Mouse (Mus musculus) gastrocnemius, postnatal 14 days (tissue): ENCODE results near the gene Ybx2. TPM values are rescaled to one million over a fixed set of nuclear protein-coding genes. Genes with fewer than 3 reads are reported as not detected.
"Not testable (repeated sequence)": the region's sequence is repeated elsewhere in the genome, so short reads cannot be mapped to it uniquely, and the experiment has no call there.

Experiments used
- DNase-seq: peaks from one replicate; pipeline ENCODE4 v3.0.0; 2021; ENCODE audit warnings: mixed read lengths
- intact Hi-C: fragments of 180-260 bp; cut with DNase I; formaldehyde crosslinking; loops from one replicate; pipeline ENCODE4 v1.15.1; 2025; ENCODE audit warnings: low total_unique reads
- total RNA-seq, 2 experiments: library from RNA; stranded (reverse); gene quantifications; 2 replicates each; pipeline ENCODE4 v1.2.3; 2021

Gene Ybx2
- total RNA-seq, 2 experiments from 2014 or later = 2.1 to 4.3 TPM

DNA sequence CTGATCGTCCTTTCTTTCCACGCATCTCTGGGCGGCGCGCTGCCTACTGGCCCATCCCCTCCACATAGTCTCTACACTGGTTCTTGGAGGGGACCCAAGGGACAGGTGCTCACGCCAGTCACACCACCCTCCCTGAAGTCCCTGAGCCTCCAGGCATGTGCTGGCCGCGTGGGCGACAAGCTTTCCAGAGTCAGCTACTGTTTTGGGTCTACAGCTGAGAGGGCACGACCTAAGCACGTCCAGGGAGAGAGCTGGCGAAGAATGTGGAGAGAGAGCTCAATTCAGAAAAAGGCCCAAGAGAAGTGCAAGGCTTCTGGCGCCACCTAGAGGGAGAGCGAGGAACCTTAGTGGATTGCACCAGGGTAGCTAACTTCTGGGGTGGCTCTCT lies 13.2 kb downstream of the Ybx2 start:
- intact Hi-C loops = no loop called here

DNA sequence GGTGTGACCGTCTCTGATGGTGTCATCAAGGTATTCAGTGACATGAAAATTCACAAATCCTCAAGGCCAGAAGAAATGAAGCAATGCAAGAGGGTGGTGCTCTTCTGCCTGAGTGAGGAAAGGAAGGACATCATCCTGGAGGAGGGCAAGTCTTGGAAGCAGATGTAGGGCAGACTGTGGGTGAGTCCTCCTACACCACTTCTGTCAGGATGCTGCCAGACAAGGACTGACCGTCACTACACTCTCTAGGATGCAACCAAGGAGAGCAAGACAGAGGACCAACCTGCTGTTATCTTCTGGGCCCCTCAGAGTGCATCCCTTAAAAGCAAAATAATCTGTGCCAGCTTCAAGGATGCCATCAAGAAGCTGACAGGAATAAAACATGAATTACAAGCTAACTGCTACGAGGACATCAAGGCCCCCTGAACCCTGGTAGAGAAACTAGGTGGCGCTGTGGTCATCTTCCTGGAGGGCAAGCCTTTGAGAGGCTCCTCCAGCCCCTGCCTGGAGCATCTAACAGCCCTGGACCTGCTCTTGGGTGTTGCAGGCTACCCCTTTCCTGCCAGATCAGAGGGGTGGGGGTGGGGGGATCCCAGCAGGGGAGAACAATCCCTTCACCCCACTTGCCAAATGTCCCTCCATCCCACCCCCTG lies 15.3 kb downstream of the Ybx2 start:
- no peak for DNase-seq
- intact Hi-C loops = no loop called here

More for the DNA sequence above, 13.2 kb downstream of the Ybx2 start:
- peak; percentile 86 for DNase-seq

DNA sequence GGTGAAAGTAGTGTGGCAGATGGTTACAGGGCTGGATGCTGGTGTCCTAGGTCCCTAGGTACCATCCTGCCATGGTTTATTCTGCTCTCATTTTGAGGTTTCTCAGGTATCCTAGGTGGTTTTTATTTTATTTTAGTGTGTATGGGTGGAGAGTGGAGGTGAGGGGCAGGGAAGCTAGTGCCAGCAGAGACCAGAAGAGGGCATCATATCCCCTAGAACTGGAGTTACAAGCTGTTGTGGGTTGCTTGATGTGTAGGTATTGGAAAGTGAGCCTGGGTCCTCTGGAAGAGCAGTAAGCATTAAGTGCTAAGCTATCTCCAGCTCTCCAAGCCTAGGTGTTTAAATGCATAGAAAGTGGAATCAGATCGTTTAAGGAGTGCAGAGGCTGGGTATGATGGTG lies 16.7 kb downstream of the Ybx2 start:
- intact Hi-C loops = no loop called here
- DNase-seq = no peak

DNA sequence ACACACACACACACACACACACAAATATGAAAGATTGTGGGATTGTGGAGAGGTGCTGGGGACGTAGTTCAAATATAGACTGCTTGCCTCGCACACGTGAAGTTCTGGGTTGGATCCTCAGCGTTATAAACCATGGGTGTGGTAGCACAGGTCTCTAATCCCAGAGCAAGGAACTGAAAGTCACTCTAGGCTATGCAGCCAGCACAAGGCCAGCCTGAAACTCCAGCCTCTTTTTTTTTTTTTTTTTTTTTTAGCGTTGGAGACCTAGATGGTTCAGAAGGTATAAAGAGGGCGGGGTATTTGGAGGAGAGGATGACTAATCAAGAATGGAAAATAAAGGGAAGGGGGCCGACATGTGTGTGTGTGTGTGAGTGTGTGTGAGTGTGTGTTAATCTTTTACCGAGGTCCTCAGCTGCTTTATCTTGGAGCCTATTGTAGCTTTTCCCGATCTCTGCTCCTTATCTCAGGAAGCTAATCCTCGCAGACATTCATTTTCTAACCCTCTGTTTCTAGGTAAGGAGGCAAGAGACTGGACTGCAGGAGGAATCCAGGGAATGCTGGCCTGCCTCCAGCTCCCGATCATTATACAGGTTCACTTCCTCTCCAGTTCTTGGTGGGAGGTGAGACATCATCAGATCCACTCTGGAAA lies 17.8 kb downstream of the Ybx2 start:
- no peak for DNase-seq
- intact Hi-C loops = no loop called here

DNA sequence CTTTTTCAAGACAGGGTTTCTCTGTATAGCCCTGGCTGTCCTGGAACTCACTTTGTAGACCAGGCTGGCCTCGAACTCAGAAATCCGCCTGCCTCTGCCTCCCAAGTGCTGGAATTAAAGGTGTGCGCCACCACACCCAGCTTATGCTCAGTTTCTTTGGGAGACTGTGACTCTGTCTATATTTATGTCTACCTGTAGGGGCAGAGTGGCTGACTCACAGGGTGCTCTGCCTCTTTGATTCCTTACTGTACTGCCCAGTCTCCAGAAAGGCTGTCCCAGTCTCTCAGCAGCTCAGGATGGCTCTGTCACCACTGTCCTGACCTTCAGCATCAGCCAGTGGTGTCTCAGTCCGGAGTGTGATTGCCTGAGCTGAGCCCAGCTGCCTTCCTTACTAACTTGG lies 20.0 kb downstream of the Ybx2 start:
- DNase-seq, intact Hi-C loops: not testable (repeated sequence)

DNA sequence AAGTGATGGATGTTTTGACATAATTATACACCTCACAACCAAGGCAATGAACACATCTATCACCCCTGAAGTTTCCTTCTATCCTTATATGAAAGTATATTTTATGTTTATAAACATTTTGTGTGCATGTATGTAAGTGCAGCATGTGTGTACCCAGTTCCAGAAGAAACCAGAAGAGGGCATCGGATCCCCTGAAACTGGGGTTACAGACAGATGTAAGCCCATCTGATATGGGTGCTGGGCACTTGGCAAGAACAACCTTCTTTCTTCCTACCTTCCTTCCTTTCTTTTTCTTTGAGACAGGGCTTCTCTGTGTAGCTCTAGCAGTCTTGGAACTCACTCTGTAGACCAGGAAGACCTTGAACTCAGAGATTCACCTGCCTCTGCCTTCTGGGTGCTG lies 20.6 kb downstream of the Ybx2 start:
- no peak for DNase-seq
- intact Hi-C loops = no loop called here

DNA sequence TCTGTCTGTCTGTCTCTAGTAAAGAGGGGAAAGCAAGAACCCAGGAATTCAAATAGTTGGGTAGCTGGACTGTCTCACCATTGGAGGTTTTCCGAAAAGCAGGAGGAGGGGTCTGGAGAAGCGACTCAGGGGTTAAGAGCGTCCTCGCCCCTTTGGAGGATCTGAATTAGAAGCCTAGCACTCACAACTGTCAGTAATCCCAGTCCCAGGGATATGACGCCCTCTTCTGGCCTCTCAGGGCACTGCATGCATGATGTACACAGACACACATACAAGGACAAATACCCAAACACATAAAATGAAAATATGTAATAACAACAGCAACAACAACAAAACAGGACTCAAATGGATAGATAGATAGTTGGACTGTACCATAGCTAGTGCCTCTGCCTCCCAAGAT lies 25.0 kb downstream of the Ybx2 start:
- DNase-seq = no peak
- intact Hi-C loops = no loop called here

DNA sequence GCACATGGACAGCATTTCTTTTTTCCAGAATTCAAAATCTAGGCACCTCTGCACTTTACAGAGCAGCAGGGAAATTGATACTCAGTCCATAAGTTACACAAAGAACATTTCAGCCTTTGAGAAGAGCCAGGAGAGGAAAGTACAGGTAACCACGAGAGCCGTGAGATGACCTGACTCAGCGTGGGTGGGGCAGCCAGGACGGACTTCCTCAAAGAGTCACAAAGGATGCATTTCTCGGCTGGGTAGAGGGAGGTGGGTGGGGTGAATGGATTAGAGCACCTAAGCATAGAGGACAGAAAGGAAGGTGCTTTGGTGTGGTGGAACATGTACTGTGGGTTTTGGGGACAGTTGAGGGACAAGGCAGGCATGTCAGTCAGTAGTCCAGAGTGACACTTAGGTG lies 26.2 kb downstream of the Ybx2 start:
- no peak for DNase-seq
- intact Hi-C loops = no loop called here

DNA sequence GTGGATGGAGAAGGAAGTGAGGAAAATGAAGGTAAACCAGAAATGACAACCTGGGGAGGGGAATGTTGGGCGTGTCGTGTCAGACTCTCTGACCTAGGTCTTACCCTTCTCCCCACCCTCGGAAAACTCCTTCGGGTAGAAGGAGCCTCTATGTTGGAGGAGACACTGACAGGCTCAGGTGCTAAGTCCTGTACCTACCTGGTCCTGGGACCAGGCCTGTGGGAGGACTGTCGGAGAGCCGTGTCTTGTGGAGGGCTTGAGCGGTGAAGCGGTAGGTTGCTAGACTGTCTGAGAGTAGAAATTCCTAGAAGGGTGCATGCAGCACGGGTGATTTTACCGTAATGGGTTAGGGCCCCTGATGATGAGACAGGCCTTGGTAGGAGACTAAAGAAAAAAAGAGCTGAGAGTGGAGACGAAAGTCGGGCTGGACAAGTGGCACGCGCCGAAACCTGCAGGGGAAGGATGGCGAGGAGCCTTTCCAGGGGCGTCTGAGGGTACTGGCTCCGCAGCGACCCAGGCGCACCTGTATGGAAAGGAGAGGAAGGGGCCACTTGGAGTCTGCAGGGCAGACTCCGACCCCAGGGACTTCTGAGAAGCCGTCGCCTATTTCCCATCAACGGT lies 29.2 kb downstream of the Ybx2 start, which contains the start of gene Cldn7:
Cldn7 (plus strand) TSS at position 130 of the 621 bp plus-strand sequence.
- no peak for DNase-seq
- intact Hi-C loops = no loop called here

DNA sequence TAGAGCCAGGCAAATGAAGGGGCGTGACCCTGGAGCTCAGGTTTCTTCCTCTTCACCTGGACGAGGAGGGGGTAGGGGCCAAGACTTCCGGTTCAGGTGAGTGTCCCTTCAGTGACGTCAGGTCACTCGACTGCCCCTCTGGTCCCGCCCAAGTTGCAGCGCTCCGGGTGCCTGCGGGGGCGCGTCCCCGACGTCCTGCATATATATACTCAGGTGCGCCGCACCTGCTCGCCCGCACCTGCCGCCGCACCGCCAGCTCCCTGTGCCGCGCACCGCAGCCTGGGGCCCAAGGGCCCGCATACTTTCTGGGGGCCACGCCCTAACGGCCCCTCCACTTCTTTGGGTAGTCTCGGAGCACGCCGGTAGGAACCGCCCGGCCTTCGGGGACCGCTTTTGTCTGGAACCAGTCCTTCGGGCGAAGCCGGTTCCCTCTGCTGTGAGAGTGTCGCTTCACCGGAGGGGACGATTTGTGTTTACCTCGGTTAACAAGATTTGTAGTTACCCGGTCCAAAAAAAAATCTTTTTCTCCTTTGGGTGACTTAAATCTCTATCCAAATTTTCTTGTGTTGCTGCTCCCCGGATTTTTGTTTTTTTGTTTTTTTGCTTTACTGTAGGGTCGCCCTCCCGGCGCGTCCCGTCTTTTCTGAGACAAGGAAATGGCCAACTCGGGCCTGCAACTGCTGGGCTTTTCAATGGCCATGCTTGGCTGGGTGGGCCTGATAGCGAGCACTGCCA lies 29.8 kb downstream of the Ybx2 start:
- intact Hi-C loops = no loop called here
- no peak for DNase-seq

DNA sequence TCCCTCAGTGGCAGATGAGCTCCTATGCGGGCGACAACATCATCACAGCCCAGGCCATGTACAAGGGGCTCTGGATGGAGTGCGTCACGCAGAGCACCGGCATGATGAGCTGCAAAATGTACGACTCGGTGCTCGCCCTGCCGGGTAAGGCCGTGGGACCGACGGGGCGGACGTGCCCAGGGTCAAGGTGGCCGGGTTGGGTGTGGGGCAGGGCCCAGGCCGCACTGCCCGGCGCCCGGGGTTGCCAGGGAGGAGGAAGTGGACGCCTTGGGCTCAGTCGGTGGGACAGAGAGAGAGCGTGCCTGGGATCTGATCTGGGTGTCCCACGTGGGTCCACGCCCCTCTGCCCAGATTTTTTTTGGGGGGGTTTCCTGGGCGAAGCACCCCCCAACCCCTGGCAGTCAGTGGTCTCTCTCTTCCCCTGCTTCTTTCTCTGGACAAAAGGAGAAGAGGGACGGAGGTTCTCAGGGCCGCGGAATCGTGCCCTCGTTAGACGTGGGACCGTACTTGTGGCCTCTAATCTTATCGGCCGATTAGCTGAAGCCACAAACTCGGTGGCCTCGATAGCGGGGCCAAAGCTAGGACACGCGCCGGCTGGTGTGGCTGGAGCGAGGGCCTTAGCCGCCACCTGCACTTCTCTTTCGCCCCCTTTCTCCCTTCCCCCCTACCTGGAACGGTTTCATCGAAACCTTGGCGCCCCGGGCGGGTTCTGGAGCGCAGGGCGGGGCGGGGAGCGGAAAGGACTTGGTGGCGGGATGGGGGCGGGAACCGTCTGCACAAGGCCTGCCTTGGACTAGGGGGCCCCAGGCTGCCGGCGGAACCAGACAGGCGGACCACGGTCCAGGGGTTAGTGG lies 30.6 kb downstream of the Ybx2 start:
- intact Hi-C loops = no loop called here
- peak; percentile 39 for DNase-seq

DNA sequence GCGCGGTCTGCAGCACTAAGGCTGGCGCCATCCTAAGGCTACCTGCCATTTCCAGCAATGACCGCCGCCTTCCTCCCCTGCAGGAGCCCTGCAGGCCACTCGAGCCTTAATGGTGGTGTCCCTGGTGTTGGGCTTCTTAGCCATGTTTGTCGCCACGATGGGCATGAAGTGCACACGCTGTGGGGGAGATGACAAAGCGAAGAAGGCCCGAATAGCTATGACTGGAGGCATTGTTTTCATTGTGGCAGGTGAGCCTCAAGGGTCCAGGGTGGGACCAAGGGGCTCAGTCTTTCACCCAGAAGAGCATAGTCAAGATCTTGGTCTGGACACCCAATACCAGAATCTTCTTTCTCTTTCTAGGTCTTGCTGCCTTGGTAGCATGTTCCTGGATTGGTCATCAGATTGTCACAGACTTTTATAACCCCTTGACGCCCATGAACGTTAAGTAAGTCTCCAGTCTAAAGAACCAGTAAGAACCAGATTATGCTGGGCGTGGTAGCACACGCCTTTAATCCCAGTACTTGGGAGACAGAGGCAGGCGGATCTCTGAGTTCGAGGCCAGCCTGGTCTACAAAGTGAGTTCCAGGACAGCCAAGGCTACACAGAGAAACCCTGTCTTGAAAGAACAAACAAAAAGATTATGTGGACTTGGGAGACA lies 31.4 kb downstream of the Ybx2 start:
- intact Hi-C loops = no loop called here
- no peak for DNase-seq

DNA sequence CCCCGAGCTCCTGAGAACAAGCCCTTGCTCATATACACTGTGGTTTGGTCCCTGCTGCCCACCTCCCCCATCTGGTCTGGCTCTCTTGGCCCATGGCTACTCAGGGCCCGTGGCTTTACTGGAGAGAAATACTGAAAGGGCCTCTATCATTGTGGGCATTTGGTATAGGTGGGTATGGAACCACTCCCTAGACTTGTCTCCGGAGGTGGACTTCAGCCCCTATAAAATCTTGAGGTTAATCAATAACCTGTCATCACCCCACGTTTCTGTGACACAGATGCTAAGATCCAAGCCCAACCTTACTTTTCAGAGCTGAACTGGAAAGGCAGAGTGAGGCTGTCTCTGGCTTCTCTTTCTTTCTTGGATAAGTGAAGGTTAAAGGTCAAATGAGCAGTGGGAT lies 33.2 kb downstream of the Ybx2 start:
- intact Hi-C loops = no loop called here
- DNase-seq = no peak

DNA sequence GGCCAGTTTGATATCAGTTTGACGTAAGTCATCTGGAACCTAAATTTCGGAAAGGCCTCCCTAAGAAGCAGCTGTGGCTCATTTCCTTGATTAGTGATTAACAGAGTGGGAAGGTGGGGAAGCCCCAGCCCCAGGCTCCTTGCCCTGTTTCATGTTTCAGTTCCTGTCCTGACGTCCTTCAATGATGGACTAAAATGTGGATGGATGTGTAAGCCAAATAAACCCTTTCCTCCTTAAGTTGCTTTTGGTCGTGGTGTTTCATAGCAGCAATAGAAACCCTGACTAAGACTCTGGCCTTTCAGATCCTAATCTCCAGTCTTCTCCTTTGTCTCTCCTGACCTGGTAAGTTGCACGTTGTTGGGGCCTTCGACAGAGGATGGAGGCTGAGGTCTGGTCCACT lies 34.6 kb downstream of the Ybx2 start:
- DNase-seq = no peak
- intact Hi-C loops = no loop called here

DNA sequence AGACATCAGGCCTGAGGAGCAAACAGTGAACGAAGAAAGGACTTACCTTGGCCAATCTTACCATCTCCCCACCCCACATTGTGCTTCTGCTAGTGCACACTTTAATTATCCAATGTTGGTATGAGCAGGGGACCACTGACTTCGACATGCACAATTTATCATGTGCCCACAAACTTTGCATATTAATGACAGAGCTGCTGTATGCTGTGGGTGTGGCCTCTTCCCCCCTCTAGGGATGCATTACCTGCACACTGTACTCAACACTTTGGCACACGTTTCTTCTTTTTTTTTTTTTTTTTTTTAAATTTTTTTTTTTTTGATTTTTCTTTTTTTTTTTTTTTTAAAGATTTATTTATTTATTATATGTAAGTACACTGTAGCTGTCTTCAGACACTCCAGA lies 35.2 kb downstream of the Ybx2 start:
- DNase-seq = no peak
- intact Hi-C loops = no loop called here

DNA sequence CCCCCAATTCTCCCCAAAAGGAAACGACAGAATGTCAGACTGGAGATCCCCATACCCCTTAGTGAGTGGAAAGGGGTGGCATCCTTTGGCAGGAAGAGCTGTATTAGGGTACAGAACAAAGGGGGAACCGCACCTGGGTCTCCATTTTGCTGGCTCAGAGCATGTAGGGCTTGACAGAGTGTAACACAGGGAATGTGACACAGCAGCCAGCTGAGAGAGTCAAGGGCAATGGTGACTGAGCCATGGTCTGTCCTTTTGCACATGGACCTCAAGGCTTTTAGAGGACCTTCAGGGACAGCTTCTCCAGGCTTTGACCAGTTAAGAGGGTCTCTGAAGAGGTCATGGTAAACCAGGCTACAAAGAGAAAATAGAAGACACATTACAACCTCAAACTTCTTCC lies 39.3 kb downstream of the Ybx2 start:
- intact Hi-C loops = no loop called here
- no peak for DNase-seq

DNA sequence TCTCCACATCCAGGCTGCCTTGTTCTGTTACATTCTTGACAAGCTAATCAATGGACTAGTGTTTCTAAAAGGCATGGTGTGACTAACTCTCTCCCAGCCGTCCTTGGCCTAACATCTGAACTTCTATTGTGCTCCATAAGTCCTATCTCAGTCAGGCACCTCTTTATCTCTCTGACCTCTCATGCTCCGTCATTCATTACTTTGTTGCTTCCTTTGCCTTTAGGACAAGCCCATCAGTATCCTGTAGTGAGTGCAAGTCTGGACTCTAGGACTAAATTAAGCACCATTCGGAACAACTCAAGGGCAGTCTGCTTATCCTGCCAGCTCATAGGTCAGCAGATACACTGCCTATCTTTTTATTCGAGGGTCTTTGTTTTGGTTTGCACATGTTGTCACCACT lies 40.7 kb downstream of the Ybx2 start:
- intact Hi-C loops = no loop called here
- no peak for DNase-seq

DNA sequence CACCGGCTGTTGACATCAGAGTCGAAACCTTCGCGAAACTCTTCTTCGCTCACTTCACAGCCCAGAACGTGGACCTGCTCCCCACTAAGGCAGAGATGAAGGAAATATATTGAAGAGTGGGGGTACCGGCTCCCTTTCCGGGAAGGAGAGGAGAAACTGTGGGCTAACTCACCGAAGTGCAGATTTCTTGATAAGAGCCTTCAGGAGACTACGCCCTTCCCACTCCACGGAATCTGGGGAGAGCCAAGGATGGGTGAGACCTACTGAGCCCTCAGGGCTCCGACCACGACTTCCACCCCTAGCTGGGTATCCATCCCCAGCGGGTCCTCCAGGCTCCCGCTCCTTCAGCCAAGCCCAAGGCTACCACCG lies 44.2 kb downstream of the Ybx2 start:
- DNase-seq = no peak
- intact Hi-C loops = no loop called here
